Mouse (Mus musculus) WW6 (cell line): Measurements from ENCODE around the gene Chrne.

Experiments
- DNase-seq: peaks from one replicate; pipeline ENCODE4 v3.0.0-alpha.2; 2013; ENCODE audit warnings: low read depth, low spot score

Gene Chrne

DNA sequence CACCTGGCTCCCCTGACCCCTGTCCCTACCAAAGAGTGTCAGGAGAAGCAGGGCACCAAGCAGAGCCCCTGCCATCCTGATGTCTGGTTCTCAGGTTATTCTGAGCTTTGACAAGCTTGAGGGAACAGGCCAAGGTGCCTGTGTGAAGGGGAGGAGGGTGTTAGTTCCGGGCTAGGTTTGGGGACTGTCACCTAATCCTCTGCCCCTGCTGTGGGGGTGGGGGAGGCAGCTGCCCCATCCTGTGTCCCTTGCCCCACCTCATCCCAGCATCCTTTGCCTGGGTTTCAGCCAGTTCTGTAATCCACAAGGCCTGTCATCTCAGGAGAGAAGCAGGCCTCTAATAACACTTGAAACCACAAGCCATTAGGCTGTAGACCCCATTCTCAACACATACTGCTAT, at the start of gene Chrne:
Gene Chrne, minus strand, starts transcription at position 116 of the 400 bp plus-strand sequence.
- no peak for DNase-seq

- DNase-seq = peak; percentile 99
Observed at GRCm38 (mm10) chr11:70668335-70668770, 49.3 kb upstream of the Chrne start.

- DNase-seq = no peak
Observed at GRCm38 (mm10) chr11:70667271-70668150, 48.5 kb upstream of the Chrne start.

DNA sequence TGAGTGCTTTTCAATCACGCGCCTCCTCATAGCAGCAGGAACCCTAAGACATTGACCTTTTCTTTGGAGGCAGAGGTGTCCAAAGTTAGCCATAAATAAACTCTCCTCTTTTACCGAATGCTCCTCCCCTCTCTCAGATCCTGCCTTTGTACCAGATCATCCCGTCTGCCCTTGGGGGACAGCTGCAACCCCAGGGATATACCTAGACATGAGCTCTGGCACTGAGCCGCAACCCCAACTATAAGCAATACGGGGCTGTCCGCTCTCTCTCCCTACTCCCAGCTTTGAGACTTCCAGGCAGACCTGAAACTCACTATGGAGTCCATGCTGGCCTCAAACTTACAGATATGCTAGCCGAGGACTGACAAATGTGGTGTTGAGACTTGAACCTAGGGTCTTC, 47.7 kb upstream of the Chrne start:
- DNase-seq = no peak

- no peak for DNase-seq
Observed at GRCm38 (mm10) chr11:70664741-70665140, 45.7 kb upstream of the Chrne start.

DNA sequence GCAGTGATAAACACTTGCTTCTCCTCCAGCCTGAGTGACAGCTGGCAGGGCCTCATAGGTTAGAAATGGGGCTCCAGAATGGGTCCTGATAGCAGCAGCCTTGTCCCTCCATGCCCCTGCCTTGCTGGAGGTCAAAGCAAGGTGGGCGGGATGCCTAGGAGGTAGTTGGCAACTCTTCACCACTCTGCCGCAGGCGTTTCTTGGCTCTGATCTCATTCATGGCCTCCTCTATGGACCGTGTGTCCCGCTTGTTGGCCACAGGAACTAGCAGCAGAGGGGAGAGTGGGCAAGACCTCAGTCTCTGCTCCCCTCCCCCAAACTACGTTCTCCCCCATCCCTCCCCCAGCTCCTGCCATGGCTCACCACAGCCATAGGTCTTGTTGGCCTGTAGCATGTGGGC, 44.9 kb upstream of the Chrne start:
- DNase-seq = no peak

GRCm38 (mm10) chr11:70663101-70663500, 44.1 kb upstream of the Chrne start:
- DNase-seq = no peak

- DNase-seq = no peak
Observed at GRCm38 (mm10) chr11:70660571-70660970, 41.6 kb upstream of the Chrne start.

DNA sequence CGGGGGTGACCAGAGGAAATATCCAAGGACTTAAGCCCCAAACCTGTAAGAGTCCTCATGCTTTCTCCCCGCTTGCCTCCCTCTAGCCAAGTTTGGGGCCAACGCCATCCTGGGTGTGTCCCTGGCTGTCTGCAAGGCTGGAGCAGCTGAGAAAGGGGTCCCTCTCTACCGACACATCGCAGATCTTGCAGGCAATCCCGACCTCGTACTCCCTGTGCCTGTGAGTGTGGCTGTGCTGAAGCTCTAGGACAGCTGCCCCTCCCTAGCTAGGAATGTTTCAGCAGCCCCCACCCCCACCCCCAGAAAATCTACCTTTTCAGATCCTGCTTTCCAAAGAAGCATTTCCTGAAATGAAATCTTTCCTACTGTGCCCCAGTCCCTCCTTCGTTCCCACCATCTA, 39.9 kb upstream of the Chrne start:
- no peak for DNase-seq

GRCm38 (mm10) chr11:70658521-70658920, 39.5 kb upstream of the Chrne start:
- no peak for DNase-seq

DNA sequence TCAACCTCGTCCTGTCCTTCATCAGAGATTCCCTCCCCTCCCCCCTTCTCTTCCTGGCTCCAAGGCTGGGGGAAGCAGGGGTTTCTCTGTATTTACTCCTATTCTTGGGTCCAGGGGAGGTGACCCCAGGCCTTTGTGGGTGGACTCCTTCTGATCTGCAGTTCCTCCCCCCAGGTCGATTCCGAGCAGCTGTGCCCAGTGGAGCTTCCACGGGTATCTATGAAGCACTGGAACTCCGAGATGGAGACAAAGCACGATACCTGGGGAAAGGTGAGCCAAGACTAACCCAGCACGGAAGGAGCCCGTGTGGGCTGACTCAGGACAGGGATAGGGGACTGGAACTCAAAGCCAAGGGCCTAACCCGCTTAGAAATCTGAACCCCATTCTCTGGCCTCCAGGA, 39.0 kb upstream of the Chrne start:
- DNase-seq = no peak

DNA sequence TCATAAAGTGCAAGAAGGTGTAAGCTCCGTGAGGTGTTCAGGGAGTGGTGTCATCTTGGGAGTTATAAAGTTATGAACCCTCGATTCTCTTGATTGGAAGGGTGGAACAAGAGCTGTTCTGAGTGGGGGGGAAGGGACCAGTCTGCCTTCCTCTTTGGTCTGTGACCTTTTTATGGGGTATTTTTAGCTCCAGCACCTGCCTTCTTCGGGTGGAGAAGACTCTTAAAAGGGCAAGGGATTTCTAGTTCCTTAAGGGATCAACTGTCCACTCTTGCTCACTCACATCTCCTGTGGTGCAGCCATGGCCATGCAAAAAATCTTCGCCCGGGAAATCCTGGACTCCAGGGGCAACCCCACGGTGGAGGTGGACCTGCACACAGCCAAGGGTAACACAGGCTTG, 38.6 kb upstream of the Chrne start:
- no peak for DNase-seq

DNA sequence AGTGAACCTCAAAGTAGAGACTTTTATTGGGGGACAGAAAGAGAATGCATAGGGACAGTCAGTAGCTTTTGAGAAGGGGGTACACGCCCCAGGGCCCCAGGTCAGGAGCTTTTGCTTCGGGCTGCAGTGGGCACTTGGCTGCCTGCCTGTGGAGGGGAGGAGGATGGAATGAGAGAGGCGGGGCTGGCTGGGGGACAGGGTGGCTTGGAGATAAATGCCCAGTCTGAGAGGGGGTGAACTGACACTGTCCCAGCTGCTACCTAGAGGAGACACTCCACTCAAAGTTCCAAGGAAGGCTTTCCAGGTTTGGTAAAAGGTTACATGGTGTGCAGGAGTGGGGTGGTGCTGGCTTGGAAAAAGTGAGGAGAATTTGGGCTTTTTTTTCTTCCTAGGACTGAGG, 37.9 kb upstream of the Chrne start, which contains the start of gene Eno3:
Gene Eno3, plus strand, starts transcription at position 239 of the 400 bp plus-strand sequence.
- DNase-seq = no peak

GRCm38 (mm10) chr11:70656456-70656927, 37.5 kb upstream of the Chrne start:
- no peak for DNase-seq

- DNase-seq = peak; percentile 57
Observed at GRCm38 (mm10) chr11:70655571-70656455, 36.8 kb upstream of the Chrne start.

DNA sequence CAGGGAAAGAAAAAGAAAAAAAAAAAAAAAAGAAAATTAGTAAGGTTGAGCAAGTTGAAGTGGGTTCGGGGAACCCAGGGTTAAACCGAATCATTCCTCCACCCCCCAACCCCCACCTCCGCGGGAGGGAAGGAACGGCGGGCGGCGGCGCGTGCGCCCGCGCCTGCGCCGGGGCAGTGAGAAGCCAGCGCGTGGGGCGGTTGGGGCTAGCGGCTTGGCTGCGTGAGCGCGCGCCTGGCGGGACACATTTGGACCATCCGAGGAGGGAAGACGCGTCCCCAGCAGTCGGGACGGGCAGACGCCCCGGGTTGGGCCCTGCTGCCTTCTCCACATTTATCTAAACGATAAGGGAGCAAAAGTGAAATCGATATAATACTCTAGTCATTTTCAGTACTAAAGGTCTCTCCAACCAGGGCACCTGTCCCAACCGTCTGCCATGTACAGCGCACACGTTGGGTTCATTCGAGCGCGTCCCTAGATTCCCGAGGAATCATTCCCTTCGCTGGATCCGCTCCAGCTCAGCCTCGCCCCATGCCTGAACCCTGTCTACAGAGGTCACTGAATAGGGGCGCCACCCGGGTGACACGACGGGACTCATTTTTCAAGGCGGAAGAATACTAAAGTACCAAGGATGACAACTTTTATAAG, 36.0 kb upstream of the Chrne start:
- peak; percentile 61 for DNase-seq

DNA sequence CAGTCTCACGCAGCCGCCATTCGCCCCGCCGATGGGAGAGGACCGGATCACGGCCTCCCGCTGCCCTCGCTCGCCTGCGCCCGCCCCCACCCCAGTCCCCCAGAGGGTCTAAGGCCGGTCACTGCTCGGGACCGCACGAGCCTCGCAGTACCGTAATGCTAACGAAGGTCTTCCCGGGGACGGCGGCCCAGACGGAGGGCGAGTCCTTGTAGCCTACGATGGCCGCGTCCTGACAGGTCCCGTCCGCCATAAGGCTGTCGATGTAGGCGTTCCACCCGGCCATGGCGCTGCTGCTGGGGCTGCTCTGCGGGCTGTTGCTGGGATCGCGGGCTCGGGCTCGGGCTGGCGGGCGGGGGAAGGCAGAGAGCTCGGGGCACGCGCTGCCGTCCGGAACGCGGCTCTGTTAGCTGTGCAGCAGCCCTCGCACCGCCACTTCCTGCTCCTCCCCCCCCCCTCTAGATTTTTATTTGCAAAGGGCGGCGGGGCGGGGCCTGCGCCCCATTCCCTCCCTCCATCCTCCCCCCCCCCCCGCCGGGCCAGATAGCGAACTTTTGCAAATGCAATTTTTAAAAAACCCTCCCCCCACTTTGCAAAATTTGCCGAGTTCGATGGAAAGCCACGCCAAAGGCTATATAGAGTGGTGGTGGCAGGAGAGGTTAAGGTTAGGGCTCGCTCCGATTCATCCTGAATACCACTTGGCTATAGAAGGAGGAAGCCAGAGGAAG, 35.3 kb upstream of the Chrne start, which contains the start of gene Pfn1:
Gene Pfn1, minus strand, starts transcription at position 447 of the 725 bp plus-strand sequence.
- peak; percentile 43 for DNase-seq

GRCm38 (mm10) chr11:70653345-70654197, 34.6 kb upstream of the Chrne start:
- DNase-seq = peak; percentile 42

DNA sequence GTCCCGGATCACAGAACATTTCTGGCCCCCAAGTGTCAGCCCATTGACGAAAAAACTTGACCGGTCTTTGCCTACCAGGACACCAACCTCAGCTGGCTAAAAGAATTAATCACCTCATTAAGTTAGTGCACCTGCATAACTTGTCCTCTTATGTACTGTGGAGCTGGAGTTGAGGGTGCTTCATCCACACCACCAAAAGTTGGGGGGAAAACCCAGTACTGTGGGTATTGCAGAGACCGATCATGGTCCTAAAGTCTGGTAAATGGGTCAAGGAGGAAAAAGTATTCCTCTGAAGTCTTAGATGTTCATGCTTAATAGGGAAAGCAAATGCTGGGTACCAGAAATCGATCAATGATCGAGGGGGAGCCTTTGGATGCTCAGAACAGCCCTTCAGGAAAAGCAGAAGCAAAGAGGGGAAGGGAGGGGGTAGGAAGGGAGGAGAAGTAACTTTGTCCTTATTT, 33.9 kb upstream of the Chrne start:
- no peak for DNase-seq
